Mouse (Mus musculus) MEL (cell line): ENCODE measurements at regions not wholly inside any gene's neighbourhood (a gene's known extent, or its start where the extent isn't known, plus 50 kb on each side); places are given as distances from the start of the nearest gene placed in this dataset.

ENCODE experiments used
- DNase-seq: peaks from one replicate; pipeline ENCODE4 v3.0.0; 2011; ENCODE audit warnings: low read depth, low spot score
- H3K27ac ChIP-seq: 2 replicates; pipeline ENCODE4 v1.5.1; 2012; ENCODE audit warnings: low read depth, mild to moderate bottlenecking, control low read depth, low read length, moderate library complexity; ENCODE audit not compliant: control insufficient read depth
- H3K27me3 ChIP-seq, 2 experiments: fragments of 150-350 bp in 1 of 2; sonication (generic) in 1 of 2; 2 replicates each; pipeline ENCODE4 v1.6.1; 2012; ENCODE audit warnings: low read length in 2 of 2, mild to moderate bottlenecking in 2 of 2, improper control_type of control experiment in 1 of 2, moderate library complexity in 1 of 2; ENCODE audit not compliant: insufficient read depth in 2 of 2, control insufficient read depth in 1 of 2
- H3K36me3 ChIP-seq, 2 experiments: 2 replicates each; pipeline ENCODE4 v1.6.1; 2012 to 2014; ENCODE audit warnings: low read length in 2 of 2, improper control_type of control experiment in 1 of 2, inconsistent platforms in 1 of 2, mild to moderate bottlenecking in 1 of 2; ENCODE audit not compliant: insufficient read depth in 2 of 2, control insufficient read depth in 1 of 2
- H3K4me1 ChIP-seq, 2 experiments: fragments of 150-350 bp in 1 of 2; sonication (generic) in 1 of 2; 2 replicates each; pipeline ENCODE4 v1.6.1; 2012; ENCODE audit warnings: low read length in 2 of 2, improper control_type of control experiment in 1 of 2, mild to moderate bottlenecking in 1 of 2; ENCODE audit not compliant: insufficient read depth in 2 of 2, control insufficient read depth in 1 of 2
- H3K4me3 ChIP-seq, 2 experiments: fragments of 150-350 bp in 1 of 2; sonication (generic) in 1 of 2; 2 replicates each; pipeline ENCODE4 v1.5.1; 2012; ENCODE audit warnings: low read depth in 2 of 2, low read length in 2 of 2, mild to moderate bottlenecking in 2 of 2, moderate library complexity in 2 of 2, control low read depth in 1 of 2, improper control_type of control experiment in 1 of 2; ENCODE audit not compliant: control insufficient read depth in 1 of 2, insufficient read depth in 1 of 2
- H3K79me2 ChIP-seq: 2 replicates; pipeline ENCODE4 v1.6.1; 2012; ENCODE audit warnings: mild to moderate bottlenecking, low read length, moderate library complexity; ENCODE audit not compliant: control insufficient read depth, poor library complexity, insufficient read depth
- H3K9ac ChIP-seq: 2 replicates; pipeline ENCODE4 v1.6.1; 2012; ENCODE audit warnings: low read depth, mild to moderate bottlenecking, control low read depth, low read length, moderate library complexity; ENCODE audit not compliant: control insufficient read depth, poor library complexity, severe bottlenecking
- H3K9me3 ChIP-seq: fragments of 150-350 bp; sonication (generic); replicated peaks from 2 replicates; pipeline ENCODE4 v1.6.1; 2012; ENCODE audit warnings: mild to moderate bottlenecking, low read length, improper control_type of control experiment, moderate library complexity; ENCODE audit not compliant: insufficient read depth
- BHLHE40 ChIP-seq: IDR thresholded peaks from 2 replicates; pipeline ENCODE4 v1.6.1; 2012; ENCODE audit warnings: low read depth, mild to moderate bottlenecking, inconsistent platforms, low read length, improper control_type of control experiment, borderline replicate concordance
- CHD1 ChIP-seq: IDR thresholded peaks from 2 replicates; pipeline ENCODE4 v1.6.1; 2012; ENCODE audit warnings: low read depth, mild to moderate bottlenecking, inconsistent platforms, low read length, improper control_type of control experiment
- CHD2 ChIP-seq: IDR thresholded peaks from 2 replicates; pipeline ENCODE4 v1.6.1; 2011; ENCODE audit warnings: low read length, improper control_type of control experiment
- CTCF ChIP-seq, 3 experiments: IDR thresholded peaks in 2 of 3; conservative IDR thresholded peaks in 1 of 3; 2 replicates each; pipeline ENCODE4 v1.5.1; 2011 to 2012; ENCODE audit warnings: low read length in 3 of 3, low read depth in 2 of 3, mild to moderate bottlenecking in 2 of 3, improper control_type of control experiment in 1 of 3, inconsistent platforms in 1 of 3, mixed read lengths in 1 of 3, moderate library complexity in 1 of 3; ENCODE audit not compliant: control insufficient read depth in 1 of 3, insufficient read depth in 1 of 3, poor library complexity in 1 of 3, severe bottlenecking in 1 of 3
- ELF1 ChIP-seq: IDR thresholded peaks from 2 replicates; pipeline ENCODE4 v1.6.1; 2014; ENCODE audit warnings: low read depth, mild to moderate bottlenecking, inconsistent platforms, low read length, improper control_type of control experiment, moderate library complexity
- GABPA ChIP-seq: IDR thresholded peaks from 2 replicates; pipeline ENCODE4 v1.6.1; 2012; ENCODE audit warnings: low read depth, mild to moderate bottlenecking, inconsistent platforms, low read length, improper control_type of control experiment, moderate library complexity
- GATA1 ChIP-seq: IDR thresholded peaks from 2 replicates; pipeline ENCODE4 v1.6.1; 2011; ENCODE audit warnings: low read depth, low read length, improper control_type of control experiment
- MAFK ChIP-seq: IDR thresholded peaks from 2 replicates; pipeline ENCODE4 v1.6.1; 2011; ENCODE audit warnings: low read depth, mild to moderate bottlenecking, low read length, improper control_type of control experiment, borderline replicate concordance
- MEF2A ChIP-seq: IDR thresholded peaks from 2 replicates; pipeline ENCODE4 v1.6.1; 2014; ENCODE audit warnings: low read depth, mild to moderate bottlenecking, inconsistent platforms, low read length, improper control_type of control experiment; ENCODE audit not compliant: poor library complexity, insufficient replicate concordance, severe bottlenecking; ENCODE audit errors: extremely low read depth
- MXI1 ChIP-seq: IDR thresholded peaks from 2 replicates; pipeline ENCODE4 v1.6.1; 2011; ENCODE audit warnings: mild to moderate bottlenecking, low read depth, low read length, improper control_type of control experiment
- NELFE ChIP-seq: IDR thresholded peaks from 2 replicates; pipeline ENCODE4 v1.6.1; 2011; ENCODE audit warnings: low read depth, low read length, improper control_type of control experiment
- NRF1 ChIP-seq: IDR thresholded peaks from 2 replicates; pipeline ENCODE4 v1.6.1; 2014; ENCODE audit warnings: low read depth, mild to moderate bottlenecking, inconsistent platforms, low read length, improper control_type of control experiment, moderate library complexity; ENCODE audit not compliant: poor library complexity, insufficient read depth, severe bottlenecking
- POLR2A ChIP-seq, 2 experiments: IDR thresholded peaks; 2 replicates each; pipeline ENCODE4 v1.6.1; 2011 to 2012; ENCODE audit warnings: low read length in 2 of 2, mild to moderate bottlenecking in 2 of 2, control low read depth in 1 of 2, improper control_type of control experiment in 1 of 2, low read depth in 1 of 2, moderate library complexity in 1 of 2; ENCODE audit not compliant: control insufficient read depth in 1 of 2, insufficient read depth in 1 of 2, poor library complexity in 1 of 2
- POLR2AphosphoS2 ChIP-seq: IDR thresholded peaks from 2 replicates; pipeline ENCODE4 v1.6.1; 2011; ENCODE audit warnings: low read length, improper control_type of control experiment
- POLR2AphosphoS5 ChIP-seq: IDR thresholded peaks from 2 replicates; pipeline ENCODE4 v1.6.1; 2012; ENCODE audit warnings: low read depth, borderline replicate concordance, mild to moderate bottlenecking, inconsistent platforms, low read length, moderate library complexity, mixed read lengths
- RAD21 ChIP-seq: IDR thresholded peaks from 2 replicates; pipeline ENCODE4 v1.6.1; 2011; ENCODE audit warnings: mild to moderate bottlenecking, low read depth, low read length, improper control_type of control experiment
- SMC3 ChIP-seq: IDR thresholded peaks from 2 replicates; pipeline ENCODE4 v1.6.1; 2011; ENCODE audit warnings: low read depth, low read length, improper control_type of control experiment
- TAL1 ChIP-seq: IDR thresholded peaks from 2 replicates; pipeline ENCODE4 v1.6.1; 2012; ENCODE audit warnings: mild to moderate bottlenecking, inconsistent platforms, low read length, moderate library complexity, mixed read lengths
- TBP ChIP-seq: IDR thresholded peaks from 2 replicates; pipeline ENCODE4 v1.8.0; 2011; ENCODE audit warnings: low read depth, low read length, improper control_type of control experiment
- UBTF ChIP-seq: IDR thresholded peaks from 2 replicates; pipeline ENCODE4 v1.6.1; 2012; ENCODE audit warnings: low read depth, mild to moderate bottlenecking, inconsistent platforms, low read length, improper control_type of control experiment, moderate library complexity, borderline replicate concordance; ENCODE audit not compliant: insufficient read depth
- ZC3H11A ChIP-seq: IDR thresholded peaks from 2 replicates; pipeline ENCODE4 v1.6.1; 2012; ENCODE audit warnings: low read depth, mild to moderate bottlenecking, inconsistent platforms, low read length, improper control_type of control experiment
- ZKSCAN1 ChIP-seq: IDR thresholded peaks from 2 replicates; pipeline ENCODE4 v1.6.1; 2012; ENCODE audit warnings: low read depth, mild to moderate bottlenecking, inconsistent platforms, low read length, improper control_type of control experiment, moderate library complexity
- ZNF384 ChIP-seq: IDR thresholded peaks from 2 replicates; pipeline ENCODE4 v1.6.1; 2012; ENCODE audit warnings: low read depth, mild to moderate bottlenecking, inconsistent platforms, low read length, improper control_type of control experiment

- no peak overlapping the region for H3K4me3 ChIP-seq
- TF ChIP-seq TAL1 (no peak), POLR2AphosphoS5 (no peak), SMC3 (no peak), NRF1 (no peak), CTCF (IDR thresholded peaks at IDR 0.05 in 2 of 3, conservative IDR thresholded peaks at IDR 0.05 in 1 of 3; ENCODE audit: control insufficient read depth in 1 of 3, insufficient read depth in 1 of 3, low read depth in 2 of 3, low read length in 3 of 3, poor library complexity in 1 of 3, severe bottlenecking in 1 of 3) (no peak), RAD21 (no peak), ZKSCAN1 (no peak), ZC3H11A (no peak), CHD2 (no peak), MEF2A (no peak)
- H3K27ac ChIP-seq: no peak overlapping the region
- H3K36me3 ChIP-seq: no peaks in the 10 kb centered on the region
- no peak for DNase-seq
- no peaks in the 10 kb centered on the region for H3K9me3 ChIP-seq
- no peaks in the 10 kb centered on the region for H3K27me3 ChIP-seq
- no peaks in the 10 kb centered on the region for H3K4me1 ChIP-seq
- no peaks in the 10 kb centered on the region for H3K79me2 ChIP-seq
- no peak overlapping the region for H3K9ac ChIP-seq
These were observed 193.7 kb upstream of the Trpc7 start for GRCm38 (mm10) chr13:57089381-57090075.

- H3K9me3 ChIP-seq: no peaks in the 10 kb centered on the region
- TF ChIP-seq ZNF384 (no peak), CTCF (IDR thresholded peaks at IDR 0.05 in 2 of 3, conservative IDR thresholded peaks at IDR 0.05 in 1 of 3; ENCODE audit: control insufficient read depth in 1 of 3, insufficient read depth in 1 of 3, low read depth in 2 of 3, low read length in 3 of 3, poor library complexity in 1 of 3, severe bottlenecking in 1 of 3) (no peak), SMC3 (no peak), CHD2 (no peak), TBP (no peak), MAFK (no peak), BHLHE40 (no peak), NELFE (no peak), POLR2A (IDR thresholded peaks at IDR 0.05; ENCODE audit: control insufficient read depth in 1 of 2, insufficient read depth in 1 of 2, low read depth in 1 of 2, low read length in 2 of 2, poor library complexity in 1 of 2) (no peak), POLR2AphosphoS2 (no peak), MXI1 (no peak), ZKSCAN1 (no peak), GABPA (no peak), GATA1 (no peak), CHD1 (no peak), UBTF (no peak), ELF1 (no peak)
- TF ChIP-seq, all 39 proteins: peak for 0
- Histone ChIP-seq H3K27ac (no peak overlapping the region), H3K4me1 (no peaks in the 10 kb centered on the region), H3K27me3 (no peaks in the 10 kb centered on the region), H3K9ac (no peak overlapping the region), H3K36me3 (no peaks in the 10 kb centered on the region), H3K4me3 (no peak overlapping the region), H3K79me2 (no peaks in the 10 kb centered on the region)
- DNase-seq: no peak
These were observed 192.2 kb upstream of the Trpc7 start for GRCm38 (mm10) chr13:57087966-57088365.
